Mouse (Mus musculus): Measurements from ENCODE around the gene Cdh20. TPM values are rescaled to one million over a fixed set of nuclear protein-coding genes. Genes with fewer than 3 reads are reported as not detected.

Cdh20 gene
- polyA plus RNA-seq, 1 experiment from 2014 or later: 0.14 TPM

- no peaks in the 10 kb centered on the region for H3K9me3 ChIP-seq (ENCODE audit: control insufficient read depth)
- H3K4me3 ChIP-seq (ENCODE audit: low read depth, low read length): no peak overlapping the region
- no peak overlapping the region for H3K9ac ChIP-seq (ENCODE audit: low read depth, low read length)
- no peak for ATAC-seq
- no peaks in the 10 kb centered on the region for H3K36me3 ChIP-seq (ENCODE audit: control insufficient read depth, insufficient read depth)
- no peak overlapping the region for H3K27ac ChIP-seq (ENCODE audit: low read depth, low read length)
- no peaks in the 10 kb centered on the region for H3K4me1 ChIP-seq (replicated peaks; ENCODE audit: control insufficient read depth, insufficient read depth, low read length)
- no peaks in the 10 kb centered on the region for H3K27me3 ChIP-seq (replicated peaks; ENCODE audit: control insufficient read depth, insufficient read depth, low read length)
- no peak for TF ChIP-seq CTCF (IDR thresholded peaks at IDR 0.05; ENCODE audit: low read depth)
- WGBS: 64% methylated on average over 1 of the region's 1 CpGs
- H3K4me2 ChIP-seq (replicated peaks; ENCODE audit: low read depth): no peak overlapping the region
Measured at GRCm38 (mm10) chr1:104877384-104877783, 109.1 kb downstream of the Cdh20 start.

GRCm38 (mm10) chr1:104901815-104902214 lies 133.5 kb downstream of the Cdh20 start:
- no peak for ATAC-seq
- H3K9ac ChIP-seq (ENCODE audit: low read depth, low read length): no peak overlapping the region
- no peaks in the 10 kb centered on the region for H3K36me3 ChIP-seq (ENCODE audit: control insufficient read depth, insufficient read depth)
- no peaks in the 10 kb centered on the region for H3K9me3 ChIP-seq (ENCODE audit: control insufficient read depth)
- H3K4me1 ChIP-seq (replicated peaks; ENCODE audit: control insufficient read depth, insufficient read depth, low read length): no peaks in the 10 kb centered on the region
- no peak overlapping the region for H3K4me2 ChIP-seq (replicated peaks; ENCODE audit: low read depth)
- H3K4me3 ChIP-seq (ENCODE audit: low read depth, low read length): no peak overlapping the region
- H3K27me3 ChIP-seq (replicated peaks; ENCODE audit: control insufficient read depth, insufficient read depth, low read length): no peaks in the 10 kb centered on the region
- H3K27ac ChIP-seq (ENCODE audit: low read depth, low read length): no peak overlapping the region
- no peak for TF ChIP-seq CTCF (IDR thresholded peaks at IDR 0.05; ENCODE audit: low read depth)

GRCm38 (mm10) chr1:104903409-104903808 lies 135.1 kb downstream of the Cdh20 start:
- no peaks in the 10 kb centered on the region for H3K9me3 ChIP-seq (ENCODE audit: control insufficient read depth)
- H3K9ac ChIP-seq (ENCODE audit: low read depth, low read length): no peak overlapping the region
- no peaks in the 10 kb centered on the region for H3K4me1 ChIP-seq (replicated peaks; ENCODE audit: control insufficient read depth, insufficient read depth, low read length)
- WGBS: 71% methylated on average over 5 of the region's 5 CpGs
- ATAC-seq: no peak
- H3K27ac ChIP-seq (ENCODE audit: low read depth, low read length): no peak overlapping the region
- no peak for TF ChIP-seq CTCF (IDR thresholded peaks at IDR 0.05; ENCODE audit: low read depth)
- no peak overlapping the region for H3K4me2 ChIP-seq (replicated peaks; ENCODE audit: low read depth)
- no peaks in the 10 kb centered on the region for H3K27me3 ChIP-seq (replicated peaks; ENCODE audit: control insufficient read depth, insufficient read depth, low read length)
- no peaks in the 10 kb centered on the region for H3K36me3 ChIP-seq (ENCODE audit: control insufficient read depth, insufficient read depth)
- no peak overlapping the region for H3K4me3 ChIP-seq (ENCODE audit: low read depth, low read length)

- no peak for TF ChIP-seq CTCF (IDR thresholded peaks at IDR 0.05; ENCODE audit: low read depth)
- Histone ChIP-seq H3K4me3 (ENCODE audit: low read depth, low read length) (no peak overlapping the region), H3K4me2 (replicated peaks; ENCODE audit: low read depth) (no peak overlapping the region), H3K36me3 (ENCODE audit: control insufficient read depth, insufficient read depth) (no peaks in the 10 kb centered on the region), H3K9me3 (ENCODE audit: control insufficient read depth) (no peaks in the 10 kb centered on the region), H3K27me3 (replicated peaks; ENCODE audit: control insufficient read depth, insufficient read depth, low read length) (no peaks in the 10 kb centered on the region), H3K27ac (ENCODE audit: low read depth, low read length) (no peak overlapping the region), H3K9ac (ENCODE audit: low read depth, low read length) (no peak overlapping the region), H3K4me1 (replicated peaks; ENCODE audit: control insufficient read depth, insufficient read depth, low read length) (no peaks in the 10 kb centered on the region)
- ATAC-seq: no peak
- WGBS: 40% methylated on average over 3 of the region's 3 CpGs
Measured at GRCm38 (mm10) chr1:104912407-104912806, 144.1 kb downstream of the Cdh20 start.

GRCm38 (mm10) chr1:104916507-104916906 lies 148.2 kb downstream of the Cdh20 start:
- H3K27ac ChIP-seq (ENCODE audit: low read depth, low read length): no peak overlapping the region
- no peak for TF ChIP-seq CTCF (IDR thresholded peaks at IDR 0.05; ENCODE audit: low read depth)
- no peaks in the 10 kb centered on the region for H3K9me3 ChIP-seq (ENCODE audit: control insufficient read depth)
- no peak overlapping the region for H3K4me3 ChIP-seq (ENCODE audit: low read depth, low read length)
- no peaks in the 10 kb centered on the region for H3K36me3 ChIP-seq (ENCODE audit: control insufficient read depth, insufficient read depth)
- H3K4me1 ChIP-seq (replicated peaks; ENCODE audit: control insufficient read depth, insufficient read depth, low read length): no peaks in the 10 kb centered on the region
- no peak for ATAC-seq
- no peak overlapping the region for H3K4me2 ChIP-seq (replicated peaks; ENCODE audit: low read depth)
- WGBS: 78% methylated on average over 2 of the region's 2 CpGs
- H3K27me3 ChIP-seq (replicated peaks; ENCODE audit: control insufficient read depth, insufficient read depth, low read length): no peaks in the 10 kb centered on the region
- H3K9ac ChIP-seq (ENCODE audit: low read depth, low read length): no peak overlapping the region

GRCm38 (mm10) chr1:104917307-104917836 lies 149.0 kb downstream of the Cdh20 start:
- Histone ChIP-seq H3K4me2 (replicated peaks; ENCODE audit: low read depth) (no peak overlapping the region), H3K27me3 (replicated peaks; ENCODE audit: control insufficient read depth, insufficient read depth, low read length) (no peaks in the 10 kb centered on the region), H3K27ac (ENCODE audit: low read depth, low read length) (no peak overlapping the region), H3K4me1 (replicated peaks; ENCODE audit: control insufficient read depth, insufficient read depth, low read length) (no peaks in the 10 kb centered on the region), H3K4me3 (ENCODE audit: low read depth, low read length) (no peak overlapping the region), H3K36me3 (ENCODE audit: control insufficient read depth, insufficient read depth) (no peaks in the 10 kb centered on the region), H3K9me3 (ENCODE audit: control insufficient read depth) (no peaks in the 10 kb centered on the region), H3K9ac (ENCODE audit: low read depth, low read length) (no peak overlapping the region)
- ATAC-seq: no peak
- WGBS: 58% methylated on average over 1 of the region's 1 CpGs
- no peak for TF ChIP-seq CTCF (IDR thresholded peaks at IDR 0.05; ENCODE audit: low read depth)

- no peak for TF ChIP-seq CTCF (IDR thresholded peaks at IDR 0.05; ENCODE audit: low read depth)
- no peak overlapping the region for H3K27ac ChIP-seq (ENCODE audit: low read depth, low read length)
- ATAC-seq: no peak
- H3K4me1 ChIP-seq (replicated peaks; ENCODE audit: control insufficient read depth, insufficient read depth, low read length): no peaks in the 10 kb centered on the region
- H3K4me3 ChIP-seq (ENCODE audit: low read depth, low read length): no peak overlapping the region
- no peak overlapping the region for H3K9ac ChIP-seq (ENCODE audit: low read depth, low read length)
- WGBS: 32% methylated on average over 7 of the region's 7 CpGs
- no peaks in the 10 kb centered on the region for H3K27me3 ChIP-seq (replicated peaks; ENCODE audit: control insufficient read depth, insufficient read depth, low read length)
- H3K36me3 ChIP-seq (ENCODE audit: control insufficient read depth, insufficient read depth): no peaks in the 10 kb centered on the region
- no peaks in the 10 kb centered on the region for H3K9me3 ChIP-seq (ENCODE audit: control insufficient read depth)
- no peak overlapping the region for H3K4me2 ChIP-seq (replicated peaks; ENCODE audit: low read depth)
Measured at GRCm38 (mm10) chr1:104933051-104933450, 164.7 kb downstream of the Cdh20 start.
